Mouse (Mus musculus) CH12.LX (cell line): Measurements from ENCODE around the gene Ankrd31. TPM values are rescaled to one million over a fixed set of nuclear protein-coding genes. Genes with fewer than 3 reads are reported as not detected.

Experiments used
- DNase-seq: peaks from one replicate; pipeline ENCODE4 v3.0.0-alpha.2; 2013; ENCODE audit errors: extremely low read depth
- H3K27ac ChIP-seq: 2 replicates; pipeline ENCODE4 v1.5.1; 2012; ENCODE audit warnings: low read depth, mild to moderate bottlenecking, control low read depth, moderate library complexity; ENCODE audit not compliant: insufficient read depth
- H3K27me3 ChIP-seq: replicated peaks from 2 replicates; pipeline ENCODE3; 2012; ENCODE audit warnings: inconsistent platforms
- H3K36me3 ChIP-seq, 2 experiments: replicated peaks in 1 of 2; 2 replicates each; pipeline versions ENCODE3 to v1.6.1; 2012; ENCODE audit warnings: inconsistent platforms in 1 of 2, low read length in 1 of 2, mild to moderate bottlenecking in 1 of 2, mixed read lengths in 1 of 2, moderate library complexity in 1 of 2; ENCODE audit not compliant: control insufficient read depth in 1 of 2, insufficient read depth in 1 of 2
- H3K4me1 ChIP-seq, 2 experiments: 2 replicates each; pipeline ENCODE4 v1.6.1; 2012; ENCODE audit warnings: inconsistent platforms in 1 of 2, moderate library complexity in 1 of 2; ENCODE audit not compliant: insufficient read depth in 2 of 2, control insufficient read depth in 1 of 2
- H3K4me2 ChIP-seq: 2 replicates; pipeline ENCODE4 v1.6.1; 2012; ENCODE audit warnings: low read depth, mild to moderate bottlenecking, control low read depth; ENCODE audit not compliant: poor library complexity, insufficient read depth, severe bottlenecking
- H3K4me3 ChIP-seq, 3 experiments: fragments of 150-350 bp in 1 of 3; sonication (generic) in 1 of 3; replicated peaks in 1 of 3; 2 replicates each; pipeline versions ENCODE3 to v1.5.1; 2011 to 2012; ENCODE audit warnings: low read depth in 2 of 3, low read length in 2 of 3, mild to moderate bottlenecking in 2 of 3, moderate library complexity in 2 of 3, control low read depth in 1 of 3, improper control_type of control experiment in 1 of 3, inconsistent platforms in 1 of 3, mixed read lengths in 1 of 3; ENCODE audit not compliant: poor library complexity in 1 of 3
- H3K79me2 ChIP-seq: replicated peaks from 2 replicates; pipeline ENCODE4 v1.6.1; 2012; ENCODE audit warnings: mild to moderate bottlenecking, moderate library complexity; ENCODE audit not compliant: control insufficient read depth, poor library complexity, insufficient read depth, severe bottlenecking; ENCODE audit errors: extremely low read depth
- H3K9ac ChIP-seq: 2 replicates; pipeline ENCODE4 v1.6.1; 2012; ENCODE audit warnings: low read depth, mild to moderate bottlenecking, control low read depth, moderate library complexity; ENCODE audit not compliant: insufficient read depth
- H3K9me3 ChIP-seq: replicated peaks from 2 replicates; pipeline ENCODE3; 2012; ENCODE audit warnings: low read length, inconsistent platforms, mixed read lengths
- CHD2 ChIP-seq: IDR thresholded peaks from 2 replicates; pipeline ENCODE4 v1.6.1; 2011; ENCODE audit warnings: low read length, improper control_type of control experiment
- CTCF ChIP-seq, 2 experiments: IDR thresholded peaks in 1 of 2; conservative IDR thresholded peaks in 1 of 2; 2 replicates each; pipeline ENCODE4 v1.5.1; 2011 to 2012; ENCODE audit warnings: low read depth in 2 of 2, low read length in 2 of 2, improper control_type of control experiment in 1 of 2, inconsistent platforms in 1 of 2, mild to moderate bottlenecking in 1 of 2, moderate library complexity in 1 of 2
- E2F4 ChIP-seq: IDR thresholded peaks from 2 replicates; pipeline ENCODE4 v1.6.1; 2011; ENCODE audit warnings: low read depth, low read length, improper control_type of control experiment; ENCODE audit not compliant: insufficient replicate concordance
- EP300 ChIP-seq: IDR thresholded peaks from 2 replicates; pipeline ENCODE4 v1.6.1; 2011; ENCODE audit warnings: low read length, improper control_type of control experiment
- GABPA ChIP-seq: IDR thresholded peaks from 2 replicates; pipeline ENCODE4 v1.6.1; 2012; ENCODE audit warnings: low read depth, low read length, improper control_type of control experiment, inconsistent platforms; ENCODE audit not compliant: insufficient replicate concordance
- HCFC1 ChIP-seq: IDR thresholded peaks from 2 replicates; pipeline ENCODE4 v1.6.1; 2012; ENCODE audit warnings: low read depth, mild to moderate bottlenecking, inconsistent platforms, low read length, improper control_type of control experiment
- IRF4 ChIP-seq: IDR thresholded peaks from 2 replicates; pipeline ENCODE4 v1.6.1; 2014; ENCODE audit warnings: low read depth, mild to moderate bottlenecking, inconsistent platforms, low read length, improper control_type of control experiment
- JUN ChIP-seq: IDR thresholded peaks from 2 replicates; pipeline ENCODE4 v1.6.1; 2011; ENCODE audit warnings: low read depth, mild to moderate bottlenecking, low read length, improper control_type of control experiment, moderate library complexity; ENCODE audit not compliant: insufficient read depth
- JUND ChIP-seq: conservative IDR thresholded peaks from 2 replicates; pipeline ENCODE4 v1.6.1; 2011; ENCODE audit warnings: low read depth, low read length, improper control_type of control experiment
- POLR2A ChIP-seq: IDR thresholded peaks from 2 replicates; pipeline ENCODE4 v1.6.1; 2011; ENCODE audit warnings: low read depth, mild to moderate bottlenecking, improper control_type of control experiment, low read length
- RAD21 ChIP-seq: IDR thresholded peaks from 2 replicates; pipeline ENCODE4 v1.6.1; 2011; ENCODE audit warnings: low read depth, mild to moderate bottlenecking, low read length, improper control_type of control experiment, moderate library complexity
- SIN3A ChIP-seq: IDR thresholded peaks from 2 replicates; pipeline ENCODE4 v1.6.1; 2012; ENCODE audit warnings: low read length, improper control_type of control experiment, inconsistent platforms
- TBP ChIP-seq: conservative IDR thresholded peaks from 2 replicates; pipeline ENCODE4 v1.6.1; 2011; ENCODE audit warnings: low read depth, low read length, improper control_type of control experiment
- UBTF ChIP-seq: IDR thresholded peaks from 2 replicates; pipeline ENCODE4 v1.6.1; 2012; ENCODE audit warnings: low read depth, mild to moderate bottlenecking, inconsistent platforms, low read length, improper control_type of control experiment, moderate library complexity
- USF1 ChIP-seq: IDR thresholded peaks from 2 replicates; pipeline ENCODE4 v1.6.1; 2014; ENCODE audit warnings: low read depth, mild to moderate bottlenecking, inconsistent platforms, low read length, improper control_type of control experiment
- ZC3H11A ChIP-seq: IDR thresholded peaks from 2 replicates; pipeline ENCODE4 v1.6.1; 2012; ENCODE audit warnings: low read depth, mild to moderate bottlenecking, inconsistent platforms, low read length, improper control_type of control experiment
- ZKSCAN1 ChIP-seq: IDR thresholded peaks from 2 replicates; pipeline ENCODE4 v1.6.1; 2012; ENCODE audit warnings: low read depth, inconsistent platforms, low read length, improper control_type of control experiment, borderline replicate concordance
- ZMIZ1 ChIP-seq: IDR thresholded peaks from 2 replicates; pipeline ENCODE4 v1.6.1; 2012; ENCODE audit warnings: low read depth, mild to moderate bottlenecking, inconsistent platforms, low read length, improper control_type of control experiment
- dilution Hi-C: fragments of 300-500 bp; cut with MboI; formaldehyde crosslinking; loops from 2 replicates; pipeline ENCODE4 v1.14.3; 2020; ENCODE audit warnings: low sequenced_read_pairs; ENCODE audit not compliant: extremely low pct_unique_long_range_greater_than_20kb, extremely low pct_ligation_motif_present
- in situ Hi-C: fragments of 300-500 bp; cut with MboI; formaldehyde crosslinking; loops from 3 replicates; pipeline ENCODE4 v1.14.3; 2019; ENCODE audit warnings: low sequenced_read_pairs, low pct_ligation_motif_present, low pct_unique_long_range_greater_than_20kb, mixed read lengths
- polyA plus RNA-seq: library from polyadenylated mRNA; unstranded; fragments of >175 nt; gene quantifications from 2 replicates; pipeline ENCODE4 v1.2.1, GENCODE M21; 2012; ENCODE audit warnings: low read depth; ENCODE audit not compliant: insufficient read length
- total RNA-seq, 2 experiments: library from RNA; depleted of rRNA; stranded (reverse); fragments of 300-350 nt in 1 of 2; fragments of >200 nt in 1 of 2; gene quantifications; 2 replicates each; pipeline ENCODE4 v1.2.3; 2012 to 2014

Ankrd31 gene
- total and polyA plus RNA-seq, 3 experiments: not detected

DNA sequence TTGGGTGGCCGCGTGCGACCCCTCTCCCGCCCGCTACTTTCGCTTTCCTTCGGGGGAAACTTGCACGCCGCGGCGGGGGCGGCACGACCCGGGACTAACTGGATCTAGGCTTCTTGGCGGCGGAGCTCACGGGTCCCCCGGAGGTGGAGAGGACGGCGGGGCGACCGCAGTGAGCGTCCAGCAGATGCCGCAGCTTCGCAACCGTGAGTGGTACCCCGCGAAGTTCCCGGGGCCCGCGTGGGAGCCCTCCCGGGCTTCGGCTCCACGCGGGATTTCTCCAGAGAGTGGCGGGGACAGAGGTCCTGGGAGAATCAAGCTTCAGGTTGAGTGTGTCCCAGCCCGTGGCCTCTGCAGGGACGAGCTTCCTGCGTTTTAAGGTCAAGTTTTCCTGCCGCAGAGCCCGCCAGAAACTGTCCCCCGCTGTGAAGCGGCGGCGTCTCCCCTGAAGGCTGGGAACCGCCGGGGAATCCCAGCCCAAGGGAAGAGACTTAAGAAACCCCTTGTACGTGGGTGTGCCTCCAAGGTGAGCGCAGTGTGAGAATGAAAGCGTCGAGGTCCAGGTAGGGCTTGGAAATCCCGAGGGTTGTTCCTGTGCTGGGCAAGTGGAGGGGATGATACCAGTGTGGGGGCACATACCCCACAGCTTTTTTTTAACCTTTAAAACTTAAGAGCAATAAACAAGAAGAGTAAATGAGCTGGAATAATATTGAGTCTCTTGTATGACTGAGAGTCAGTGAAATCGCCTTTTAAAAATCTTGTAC lies 177.1 kb downstream of the Ankrd31 start:
- dilution Hi-C loops: no loop called here

DNA sequence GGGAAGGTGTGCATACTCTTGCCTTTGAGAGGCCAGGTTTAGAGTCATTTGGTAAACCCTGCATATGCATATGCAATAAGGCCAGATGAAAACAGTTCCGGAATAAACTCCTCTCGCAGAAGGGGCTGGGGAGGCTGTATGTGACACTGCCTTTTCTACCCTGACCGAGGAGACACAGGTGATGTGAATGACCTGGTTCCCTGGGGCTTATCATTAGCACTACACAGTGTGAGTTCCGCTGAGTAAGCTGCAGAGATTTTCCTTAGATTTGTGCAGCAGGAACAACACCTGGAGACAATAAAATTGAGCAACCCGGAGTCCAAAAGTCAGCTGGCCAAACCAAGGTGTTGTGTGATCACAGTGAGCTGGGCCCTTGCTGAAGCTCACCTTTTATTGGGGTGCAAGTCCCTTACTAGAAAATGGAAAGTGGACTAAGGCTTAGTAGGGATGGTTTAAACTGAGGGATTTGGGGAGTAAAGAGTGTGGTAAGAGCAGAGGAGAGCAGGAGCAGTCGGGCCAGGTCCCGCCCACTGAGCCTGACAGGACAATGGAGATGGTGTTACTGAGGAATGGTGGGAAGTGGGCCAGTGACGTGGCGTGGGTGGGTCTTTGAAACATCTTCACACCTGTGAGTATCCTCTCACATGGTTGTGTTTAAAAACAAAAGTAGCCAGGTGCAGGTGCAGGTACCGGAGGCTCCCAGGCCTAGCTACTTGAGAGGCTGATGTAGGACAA lies 178.1 kb downstream of the Ankrd31 start:
- no peak overlapping the region for H3K4me2 ChIP-seq
- H3K79me2 ChIP-seq: no peaks in the 10 kb centered on the region
- dilution Hi-C loops: no loop called here
- no peaks in the 10 kb centered on the region for H3K4me1 ChIP-seq
- no peak for DNase-seq
- in situ Hi-C loops: no loop called here
- H3K27me3 ChIP-seq: no peaks in the 10 kb centered on the region
- no peaks in the 10 kb centered on the region for H3K36me3 ChIP-seq
- TF ChIP-seq EP300: no peak
- no peak for TF ChIP-seq POLR2A
- no peak for TF ChIP-seq CTCF (conservative IDR thresholded peaks at IDR 0.05 in 1 of 2, IDR thresholded peaks at IDR 0.05 in 1 of 2; ENCODE audit: low read depth in 2 of 2, low read length in 2 of 2)
- no peak for TF ChIP-seq UBTF
- TF ChIP-seq GABPA: no peak
- TF ChIP-seq, all 38 proteins: peak for 0
- no peak overlapping the region for H3K9ac ChIP-seq
- H3K4me3 ChIP-seq: no peak overlapping the region
- H3K27ac ChIP-seq: no peak overlapping the region
- peaks cover 9% of the 10 kb centered on the region for H3K9me3 ChIP-seq

More for the DNA sequence above, 177.1 kb downstream of the Ankrd31 start:
- Histone ChIP-seq H3K4me3 (peak overlapping the region in 1 of 3 experiments; percentile 18), H3K4me1 (no peaks in the 10 kb centered on the region)
- in situ Hi-C loops: no loop called here
- TF ChIP-seq JUND (no peak), SIN3A (no peak), EP300 (no peak), USF1 (no peak)
- TF ChIP-seq, all 38 proteins: peak for 0
- Histone ChIP-seq H3K4me2 (peak overlapping the region; percentile 47; the same call in 1 of the 2 replicates), H3K79me2 (no peaks in the 10 kb centered on the region), H3K9me3 (peaks cover 9% of the 10 kb centered on the region), H3K9ac (no peak overlapping the region), H3K27ac (no peak overlapping the region), H3K36me3 (no peaks in the 10 kb centered on the region), H3K27me3 (no peaks in the 10 kb centered on the region)
- DNase-seq: no peak

DNA sequence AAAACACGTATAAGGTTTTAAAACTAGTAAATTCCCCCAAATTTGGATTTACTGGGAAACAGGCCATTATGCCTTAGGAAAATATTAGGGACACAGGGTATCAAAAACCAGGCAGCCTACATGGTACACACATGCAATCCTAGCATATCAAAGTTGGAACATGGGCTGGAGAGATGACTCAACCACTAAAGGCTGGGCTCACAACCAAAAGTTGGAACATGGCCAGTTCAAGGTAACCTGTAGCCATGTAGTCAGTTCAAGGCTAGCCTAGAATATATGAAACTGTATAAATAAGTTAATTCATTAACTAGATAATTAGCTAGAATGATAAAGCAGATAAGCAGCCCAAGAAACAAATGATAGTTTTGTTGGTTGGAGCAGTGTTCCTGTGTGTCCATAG lies 179.7 kb downstream of the Ankrd31 start:
- Histone ChIP-seq H3K4me3 (no peak overlapping the region), H3K9me3 (peaks cover 9% of the 10 kb centered on the region), H3K4me1 (no peaks in the 10 kb centered on the region), H3K4me2 (no peak overlapping the region), H3K79me2 (no peaks in the 10 kb centered on the region), H3K9ac (no peak overlapping the region), H3K27me3 (no peaks in the 10 kb centered on the region), H3K36me3 (no peaks in the 10 kb centered on the region), H3K27ac (no peak overlapping the region)
- in situ Hi-C loops (no loop called here), dilution Hi-C loops (no loop called here)
- DNase-seq: no peak
- TF ChIP-seq RAD21: no peak
- TF ChIP-seq GABPA: no peak
- TF ChIP-seq HCFC1: no peak
- no peak for TF ChIP-seq CHD2
- no peak for TF ChIP-seq E2F4
- no peak for TF ChIP-seq ZC3H11A
- no peak for TF ChIP-seq SIN3A
- TF ChIP-seq TBP: no peak
- no peak for TF ChIP-seq CTCF (conservative IDR thresholded peaks at IDR 0.05 in 1 of 2, IDR thresholded peaks at IDR 0.05 in 1 of 2; ENCODE audit: low read depth in 2 of 2, low read length in 2 of 2)
- no peak for TF ChIP-seq ZMIZ1
- TF ChIP-seq ZKSCAN1: no peak
- no peak for TF ChIP-seq JUN
- TF ChIP-seq IRF4: no peak
